Mouse (Mus musculus) kidney, adult 18-20 months (tissue): ENCODE measurements around the gene Gm20809.
"Not testable (repeated sequence)": the region's sequence is repeated elsewhere in the genome, so short reads cannot be mapped to it uniquely, and the experiment has no call there.

Experiments used
- DNase-seq: peaks from one replicate; pipeline ENCODE4 v3.0.0; 2021

Gene Gm20809

DNA sequence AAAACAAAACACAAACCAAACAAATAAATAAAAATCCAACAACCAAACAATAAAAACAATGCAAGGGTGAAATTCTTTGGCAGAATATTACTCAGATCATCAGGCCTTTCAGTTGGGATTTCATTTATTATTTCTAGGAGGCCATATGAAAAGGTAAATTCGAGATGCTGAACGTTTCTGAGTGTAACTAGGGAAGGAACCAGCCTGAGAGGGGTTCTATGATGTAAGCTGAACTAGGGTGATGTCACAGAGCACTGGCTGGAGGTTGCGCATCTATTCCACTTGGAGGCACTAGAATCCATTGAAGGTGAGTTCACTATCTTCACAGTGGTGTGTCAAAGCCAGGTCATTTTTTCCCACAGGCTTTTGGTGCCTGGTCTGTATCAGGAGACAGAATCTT, at the start of gene Gm20809:
Gm20809 (plus strand) TSS at position 301 of the 400 bp plus-strand sequence.
- DNase-seq = not testable (repeated sequence)
